Mouse (Mus musculus): ENCODE data around the gene Morn4. TPM values are rescaled to one million over a fixed set of nuclear protein-coding genes. Genes with fewer than 3 reads are reported as not detected.
A peak's percentile ranks its signal among the peaks of the same experiment; 100 is the strongest.

Morn4 gene
- total RNA-seq (2014; fragmentation: Nextera tagmentation) (2.1 TPM in 1 of 2 replicates, not detected in the other), total RNA-seq (2017) (0.53 and 0.85 TPM in 2 replicates)

DNA sequence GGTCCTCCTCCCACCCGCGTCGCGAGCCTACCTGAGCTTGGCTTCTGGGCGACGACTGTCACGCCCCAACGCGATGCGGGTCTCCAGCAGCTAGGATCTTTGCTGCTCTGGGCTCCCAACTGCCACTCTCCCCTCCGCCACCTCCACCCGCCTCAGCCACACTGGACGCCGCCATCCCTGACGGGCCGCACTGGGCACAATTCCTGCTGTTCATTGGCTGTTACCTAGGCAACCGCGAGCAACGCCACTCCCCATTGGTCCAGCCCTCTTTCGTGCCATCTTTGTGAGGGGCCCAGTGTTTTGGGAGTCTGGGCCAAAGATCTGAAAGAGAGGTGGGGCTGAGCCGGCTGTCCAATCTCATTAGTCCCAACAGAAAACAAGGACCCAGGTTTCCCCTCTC, at the start of gene Morn4:
Morn4 (minus strand) TSS at position 192 of the 400 bp plus-strand sequence.
- ATAC-seq (replicated peaks; ENCODE audit: low FRiP score, low TSS enrichment, poor library complexity, severe bottlenecking), result peak; percentile 58

DNA sequence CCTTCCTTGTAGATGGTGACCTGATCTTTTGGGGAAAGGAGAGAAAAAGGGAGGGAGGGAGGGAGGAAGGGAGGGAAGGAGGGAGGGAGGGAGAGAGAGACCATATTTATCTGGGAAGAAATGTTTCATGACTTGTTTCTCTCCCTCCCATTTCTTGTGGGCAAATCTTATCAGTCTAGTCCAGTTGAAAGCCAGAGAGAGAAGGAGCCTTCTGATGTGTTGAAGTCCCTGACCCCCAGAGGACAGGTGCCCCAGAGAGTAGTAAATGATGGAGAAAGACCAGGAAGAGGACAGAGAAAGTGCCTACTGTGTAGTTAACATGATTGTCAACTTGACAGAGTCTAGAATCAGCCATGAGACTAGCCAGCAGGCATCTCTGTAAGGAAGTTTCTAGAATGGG, 48.9 kb upstream of the Morn4 start:
- ATAC-seq (replicated peaks; ENCODE audit: low FRiP score, low TSS enrichment, poor library complexity, severe bottlenecking), result no peak

- ATAC-seq (replicated peaks; ENCODE audit: low FRiP score, low TSS enrichment, poor library complexity, severe bottlenecking), result no peak
These were observed 44.9 kb upstream of the Morn4 start for GRCm38 (mm10) chr19:42131101-42131500.

- ATAC-seq (replicated peaks; ENCODE audit: low FRiP score, low TSS enrichment, poor library complexity, severe bottlenecking), result no peak
These were observed 44.1 kb upstream of the Morn4 start for GRCm38 (mm10) chr19:42130294-42130606.

- ATAC-seq (replicated peaks; ENCODE audit: low FRiP score, low TSS enrichment, poor library complexity, severe bottlenecking), result peak; percentile 33
These were observed 43.5 kb upstream of the Morn4 start for GRCm38 (mm10) chr19:42129509-42130293.

GRCm38 (mm10) chr19:42128787-42129508, 42.8 kb upstream of the Morn4 start, which contains the start of gene Avpi1:
Avpi1 (minus strand) TSS chr19:42129059.
- ATAC-seq (replicated peaks; ENCODE audit: low FRiP score, low TSS enrichment, poor library complexity, severe bottlenecking), result peak; percentile 93

GRCm38 (mm10) chr19:42128052-42128740, 42.0 kb upstream of the Morn4 start:
- no peak for ATAC-seq (replicated peaks; ENCODE audit: low FRiP score, low TSS enrichment, poor library complexity, severe bottlenecking)

- no peak for ATAC-seq (replicated peaks; ENCODE audit: low FRiP score, low TSS enrichment, poor library complexity, severe bottlenecking)
These were observed 40.9 kb upstream of the Morn4 start for GRCm38 (mm10) chr19:42127024-42127423.

- ATAC-seq (replicated peaks; ENCODE audit: low FRiP score, low TSS enrichment, poor library complexity, severe bottlenecking), result no peak
These were observed 40.1 kb upstream of the Morn4 start for GRCm38 (mm10) chr19:42126219-42126605.

- no peak for ATAC-seq (replicated peaks; ENCODE audit: low FRiP score, low TSS enrichment, poor library complexity, severe bottlenecking)
These were observed 39.5 kb upstream of the Morn4 start for GRCm38 (mm10) chr19:42125501-42126218.

DNA sequence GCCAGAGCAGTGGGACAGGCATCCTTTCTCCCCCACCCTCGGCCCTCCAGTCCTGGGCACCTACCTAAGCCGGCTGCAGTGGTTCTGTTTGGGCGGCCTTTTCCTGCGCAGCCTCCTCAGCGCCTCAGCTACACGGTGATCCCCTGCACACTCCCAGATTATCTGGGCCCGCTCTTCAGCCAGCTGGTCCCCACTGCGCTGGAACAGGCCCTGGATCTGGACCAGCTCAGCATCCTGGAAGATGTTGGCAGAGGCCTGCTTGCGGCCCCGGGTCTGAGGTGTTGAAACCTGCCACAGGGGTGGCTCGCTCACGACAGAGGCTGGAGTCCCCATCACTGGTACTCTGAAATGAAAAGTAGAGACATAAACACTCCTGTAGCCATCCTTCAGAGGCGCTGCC, 38.5 kb upstream of the Morn4 start:
- no peak for ATAC-seq (replicated peaks; ENCODE audit: low FRiP score, low TSS enrichment, poor library complexity, severe bottlenecking)

DNA sequence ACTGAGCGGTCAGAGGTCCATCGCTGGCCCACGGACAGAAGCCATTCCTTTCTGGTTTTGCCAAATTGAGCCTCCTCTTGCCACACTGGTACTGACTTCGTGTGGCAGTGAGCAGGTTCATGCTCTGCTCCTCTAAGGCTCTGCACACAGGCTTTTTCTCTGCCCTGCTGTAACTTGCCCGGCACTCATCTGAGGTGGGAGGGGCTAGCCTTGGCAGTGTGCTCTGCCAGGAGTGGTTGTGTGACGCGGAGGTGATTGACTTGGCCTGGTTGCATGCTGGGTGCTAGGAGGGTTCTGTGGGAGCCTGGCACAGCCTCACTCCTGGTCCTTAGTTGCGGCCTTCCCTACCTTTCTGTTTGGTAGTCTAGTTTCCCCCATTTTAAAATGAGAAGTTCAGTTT, 34.3 kb upstream of the Morn4 start:
- no peak for ATAC-seq (replicated peaks; ENCODE audit: low FRiP score, low TSS enrichment, poor library complexity, severe bottlenecking)

- no peak for ATAC-seq (replicated peaks; ENCODE audit: low FRiP score, low TSS enrichment, poor library complexity, severe bottlenecking)
These were observed 32.4 kb upstream of the Morn4 start for GRCm38 (mm10) chr19:42118596-42118995.

DNA sequence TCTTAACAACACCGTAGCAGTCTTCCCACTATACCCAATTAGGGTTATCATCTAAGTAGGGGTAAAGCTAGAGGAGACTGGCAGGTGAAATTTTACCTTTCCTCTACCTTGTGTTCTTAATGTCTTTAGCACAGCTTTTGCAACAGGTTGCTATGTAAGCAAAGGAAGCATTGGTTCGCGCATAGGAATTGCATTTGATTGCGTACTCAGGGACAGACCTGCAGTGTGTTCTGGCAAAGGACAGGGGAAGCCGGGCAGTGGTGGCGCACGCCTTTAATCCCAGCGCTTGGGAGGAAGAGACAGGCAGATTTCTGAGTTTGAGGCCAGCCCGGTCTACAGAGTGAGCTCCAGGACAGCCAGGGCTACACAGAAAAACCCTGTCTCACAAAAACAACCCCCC, 32.0 kb upstream of the Morn4 start:
- no peak for ATAC-seq (replicated peaks; ENCODE audit: low FRiP score, low TSS enrichment, poor library complexity, severe bottlenecking)

GRCm38 (mm10) chr19:42115783-42116335, 29.7 kb upstream of the Morn4 start:
- no peak for ATAC-seq (replicated peaks; ENCODE audit: low FRiP score, low TSS enrichment, poor library complexity, severe bottlenecking)

DNA sequence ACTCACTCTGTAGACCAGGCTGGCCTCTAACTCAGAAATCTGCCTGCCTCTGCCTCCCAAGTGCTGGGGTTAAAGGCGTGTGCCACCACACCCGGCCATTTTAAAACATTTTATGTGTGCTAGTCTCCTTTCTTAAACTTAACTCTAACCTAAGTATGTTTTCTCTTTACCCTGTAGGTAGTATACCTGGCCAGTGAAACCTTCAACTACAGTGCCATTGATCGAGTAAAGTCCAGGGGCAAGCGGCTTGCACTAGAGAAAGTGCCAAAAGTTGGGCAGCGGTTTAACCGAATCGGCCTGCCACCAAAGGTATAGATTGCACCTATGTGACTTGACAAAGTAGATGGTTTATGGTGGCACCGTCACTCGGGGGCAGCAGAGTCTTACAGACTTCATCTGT, 18.5 kb upstream of the Morn4 start:
- no peak for ATAC-seq (replicated peaks; ENCODE audit: low FRiP score, low TSS enrichment, poor library complexity, severe bottlenecking)

DNA sequence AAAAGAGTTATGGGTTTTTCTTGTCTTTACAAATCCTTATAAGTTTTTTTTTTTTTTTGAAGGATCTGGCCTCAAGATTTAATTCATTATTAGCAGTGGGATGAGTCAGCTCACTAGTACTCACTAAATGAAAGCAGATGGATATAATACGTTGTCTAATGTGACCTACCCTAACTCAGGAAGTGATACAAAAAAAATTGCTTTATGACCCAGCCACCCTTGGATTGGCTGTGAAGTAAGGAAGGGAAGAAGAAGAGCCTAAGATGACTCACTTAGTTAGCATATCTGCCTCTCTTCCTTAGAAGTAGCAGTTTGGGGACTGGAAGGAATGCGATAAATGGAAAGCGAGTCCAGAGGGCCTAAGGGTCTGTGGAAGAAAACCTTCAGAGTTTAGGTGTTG, 13.2 kb upstream of the Morn4 start:
- no peak for ATAC-seq (replicated peaks; ENCODE audit: low FRiP score, low TSS enrichment, poor library complexity, severe bottlenecking)

DNA sequence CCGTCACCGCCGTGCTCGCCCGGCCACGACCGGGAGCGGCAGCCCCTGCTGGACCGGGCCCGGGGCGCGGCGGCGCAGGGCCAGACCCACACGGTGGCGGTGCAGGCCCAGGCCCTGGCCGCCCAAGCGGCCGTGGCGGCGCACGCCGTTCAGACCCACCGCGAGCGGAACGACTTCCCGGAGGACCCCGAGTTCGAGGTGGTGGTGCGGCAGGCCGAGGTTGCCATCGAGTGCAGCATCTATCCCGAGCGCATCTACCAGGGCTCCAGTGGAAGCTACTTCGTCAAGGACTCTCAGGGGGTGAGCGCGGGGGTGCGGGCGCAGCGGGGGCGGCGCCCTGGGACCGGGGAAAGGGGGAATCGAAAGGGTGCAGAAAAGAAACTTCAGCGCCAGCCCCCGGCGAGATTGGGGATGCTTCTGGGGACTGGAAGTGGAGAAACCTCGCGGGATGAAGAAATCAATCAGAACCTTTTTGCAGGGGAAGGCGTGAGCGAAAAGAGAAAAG, 4.5 kb upstream of the Morn4 start:
- ATAC-seq (replicated peaks; ENCODE audit: low FRiP score, low TSS enrichment, poor library complexity, severe bottlenecking), result no peak

Data from megakaryocyte-erythroid progenitor cell, adult 5-6 weeks (primary cell).